Mouse (Mus musculus) kidney, adult 2 months (tissue): ENCODE results near the gene Prpsap1.

Experiments used
- CTCF ChIP-seq: fragments of 200-500 bp; conservative IDR thresholded peaks from 2 replicates; pipeline ENCODE4 v1.5.1; 2011; ENCODE audit warnings: low read depth, mild to moderate bottlenecking, control low read depth, low read length, moderate library complexity, mixed read lengths; ENCODE audit not compliant: insufficient read depth, insufficient read length
- POLR2A ChIP-seq: fragments of 200-500 bp; IDR thresholded peaks from one replicate; pipeline ENCODE4 v1.6.1; 2011; ENCODE audit warnings: low read depth, low read length, control low read depth

- TF ChIP-seq POLR2A (no peak), CTCF (no peak)
Observed at GRCm38 (mm10) chr11:116453889-116454288, 40.1 kb downstream of the Prpsap1 start.
